Mouse (Mus musculus): ENCODE results near the gene Spata31d1b. TPM values are rescaled to one million over a fixed set of nuclear protein-coding genes. Genes with fewer than 3 reads are reported as not detected.

Gene Spata31d1b
- total RNA-seq, 1 experiment from 2014 or later, result 0.19 TPM

DNA sequence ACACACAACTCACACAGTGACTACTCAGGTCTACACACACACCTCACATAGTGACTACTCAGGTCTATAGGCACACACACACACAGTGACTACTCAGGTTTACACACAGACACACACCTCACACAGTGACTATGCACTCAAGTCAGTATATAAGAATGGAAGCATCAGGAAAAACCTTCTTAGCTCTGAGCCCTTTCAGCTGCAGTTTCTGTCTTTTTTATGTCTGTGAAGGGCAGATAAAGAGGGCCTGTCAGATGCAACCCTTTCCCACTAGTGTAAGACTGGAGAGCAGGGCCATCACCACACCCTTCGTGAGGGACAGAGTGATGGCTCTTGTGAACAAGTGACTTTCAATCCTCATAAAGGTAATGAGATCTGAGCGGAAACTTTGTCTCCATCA is 26.4 kb downstream of the Spata31d1b start:
- ATAC-seq (replicated peaks; ENCODE audit: insufficient number of reproducible peaks, low FRiP score, low TSS enrichment, poor library complexity, severe bottlenecking), result no peak

- no peak for ATAC-seq (replicated peaks; ENCODE audit: insufficient number of reproducible peaks, low FRiP score, low TSS enrichment, poor library complexity, severe bottlenecking)
Measured at GRCm38 (mm10) chr13:59739397-59739796, 27.3 kb downstream of the Spata31d1b start.

GRCm38 (mm10) chr13:59741096-59741495 is 29.0 kb downstream of the Spata31d1b start:
- ATAC-seq (replicated peaks; ENCODE audit: insufficient number of reproducible peaks, low FRiP score, low TSS enrichment, poor library complexity, severe bottlenecking), result no peak

- no peak for ATAC-seq (replicated peaks; ENCODE audit: insufficient number of reproducible peaks, low FRiP score, low TSS enrichment, poor library complexity, severe bottlenecking)
Measured at GRCm38 (mm10) chr13:59741697-59742096, 29.6 kb downstream of the Spata31d1b start.

- ATAC-seq (replicated peaks; ENCODE audit: insufficient number of reproducible peaks, low FRiP score, low TSS enrichment, poor library complexity, severe bottlenecking), result no peak
Measured at GRCm38 (mm10) chr13:59745462-59745861, 33.4 kb downstream of the Spata31d1b start.

- ATAC-seq (replicated peaks; ENCODE audit: insufficient number of reproducible peaks, low FRiP score, low TSS enrichment, poor library complexity, severe bottlenecking), result no peak
Measured at GRCm38 (mm10) chr13:59746164-59746563, 34.1 kb downstream of the Spata31d1b start.

- peak; percentile 31; the same call in 1 of the 2 replicates for ATAC-seq (replicated peaks; ENCODE audit: insufficient number of reproducible peaks, low FRiP score, low TSS enrichment, poor library complexity, severe bottlenecking)
Measured at GRCm38 (mm10) chr13:59746711-59747110, 34.6 kb downstream of the Spata31d1b start, which contains the start of gene 1700014D04Rik. Gene 1700014D04Rik (minus strand): TSS chr13:59746752.

GRCm38 (mm10) chr13:59750310-59750709 is 38.2 kb downstream of the Spata31d1b start:
- ATAC-seq (replicated peaks; ENCODE audit: insufficient number of reproducible peaks, low FRiP score, low TSS enrichment, poor library complexity, severe bottlenecking), result no peak

GRCm38 (mm10) chr13:59756906-59757305 is 44.8 kb downstream of the Spata31d1b start:
- ATAC-seq (replicated peaks; ENCODE audit: insufficient number of reproducible peaks, low FRiP score, low TSS enrichment, poor library complexity, severe bottlenecking), result no peak

DNA sequence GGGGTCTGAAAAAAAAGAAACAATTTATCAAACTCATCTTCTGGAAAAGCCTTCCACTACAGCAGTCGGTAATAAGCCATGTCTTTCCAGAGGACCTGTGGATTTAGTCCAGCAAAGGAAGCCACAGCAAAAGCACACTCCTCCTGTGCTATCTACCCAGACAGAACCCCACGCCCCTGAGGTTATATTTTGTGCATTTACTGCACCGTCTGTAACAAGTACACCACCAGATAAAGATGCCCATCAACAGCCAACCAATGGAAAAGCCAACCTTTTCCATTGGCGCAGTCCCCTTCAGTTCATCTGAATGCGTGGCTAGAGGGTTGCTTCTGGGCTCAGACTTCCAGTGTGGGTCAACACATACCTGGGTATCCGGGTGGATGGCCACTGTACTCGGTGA is 50.7 kb downstream of the Spata31d1b start:
- ATAC-seq (replicated peaks; ENCODE audit: insufficient number of reproducible peaks, low FRiP score, low TSS enrichment, poor library complexity, severe bottlenecking), result no peak

GRCm38 (mm10) chr13:59766786-59767515 is 54.9 kb downstream of the Spata31d1b start:
- ATAC-seq (replicated peaks; ENCODE audit: insufficient number of reproducible peaks, low FRiP score, low TSS enrichment, poor library complexity, severe bottlenecking), result no peak

- ATAC-seq (replicated peaks; ENCODE audit: insufficient number of reproducible peaks, low FRiP score, low TSS enrichment, poor library complexity, severe bottlenecking), result no peak
Measured at GRCm38 (mm10) chr13:59768531-59768930, 56.4 kb downstream of the Spata31d1b start.

Other genes starting within 250 kb of the Spata31d1b start
- 36.3 to 81.8 TPM (median 81.6 TPM) in 3 replicates for gene Agtpbp1, start 127.1 kb upstream of the Spata31d1b start, total RNA-seq (2017)
- gene Naa35, start 127.0 kb upstream of the Spata31d1b start, total RNA-seq (2017), result 23.8 to 64.8 TPM (median 30.9 TPM) in 3 replicates
- 42.8 to 82.0 TPM (median 46.1 TPM) in 3 replicates for gene Golm1, start 36.5 kb upstream of the Spata31d1b start, total RNA-seq (2017)
- not detected in 3 replicates for gene 4921517D22Rik, start 18.2 kb upstream of the Spata31d1b start, total RNA-seq (2017)
- not detected in 3 replicates for gene Spata31d1a, start 2.0 kb upstream of the Spata31d1b start, total RNA-seq (2017)
- gene Spata31d1d, start 19.5 kb downstream of the Spata31d1b start, total RNA-seq (2017), result not detected in 3 replicates
- not detected in 3 replicates for gene 1700014D04Rik, start 34.5 kb downstream of the Spata31d1b start, total RNA-seq (2017)
- 57.1 to 69.2 TPM (median 64.4 TPM) in 3 replicates for gene Isca1, start 57.5 kb downstream of the Spata31d1b start, total RNA-seq (2017)
- gene Gm49354, start 70.0 kb downstream of the Spata31d1b start, total RNA-seq (2017), result 9.7 to 54.7 TPM (median 19.1 TPM) in 3 replicates
- 227 to 337 TPM (median 264 TPM) in 3 replicates for gene Tut7, start 110.9 kb downstream of the Spata31d1b start, total RNA-seq (2017)